Mouse (Mus musculus) layer of hippocampus, adult 9-10 months (tissue): ENCODE measurements around the gene Cacna1d.

Experiments
- DNase-seq: peaks from one replicate; pipeline ENCODE4 v3.0.0; 2022; ENCODE audit warnings: low spot score

Cacna1d gene

DNA sequence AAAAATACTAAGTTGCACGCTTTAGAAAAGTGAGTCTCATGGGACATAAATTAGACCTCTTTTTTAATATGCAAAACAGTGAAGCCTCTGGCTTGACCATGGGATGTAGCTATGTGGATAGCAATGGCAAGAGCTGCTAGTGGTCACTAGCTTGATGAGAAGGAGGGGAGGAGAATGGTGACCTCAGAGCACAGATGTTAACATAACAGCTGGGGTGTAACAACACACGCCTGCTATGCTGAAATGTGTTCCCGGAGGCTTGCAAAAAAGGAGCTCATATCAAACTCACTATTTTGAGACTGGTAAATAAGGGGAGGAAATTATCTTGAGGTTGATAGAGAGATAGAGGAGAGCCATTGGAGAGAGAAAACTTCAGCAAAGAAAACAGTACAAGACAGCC lies 32.4 kb downstream of the Cacna1d start:
- DNase-seq = no peak

DNA sequence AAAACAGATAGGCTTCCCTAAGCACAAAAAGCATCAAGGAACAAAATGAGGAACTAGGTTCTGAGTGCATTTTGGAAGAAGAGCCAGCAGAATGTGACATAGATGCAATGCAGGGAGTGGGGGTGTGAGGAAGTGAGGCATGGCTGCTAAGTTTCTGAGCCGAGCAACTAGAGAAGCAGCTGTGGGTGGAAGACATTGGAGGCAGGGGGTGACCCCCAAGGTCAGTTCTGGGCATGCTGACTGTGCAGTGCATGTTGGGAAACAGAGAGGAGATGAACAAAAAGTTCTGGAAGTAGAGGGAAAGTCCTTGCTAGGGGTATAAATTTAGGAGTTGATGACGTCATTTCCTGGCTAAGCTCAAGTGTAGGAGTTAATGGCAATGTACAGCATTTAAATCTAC lies 33.4 kb downstream of the Cacna1d start:
- no peak for DNase-seq

DNA sequence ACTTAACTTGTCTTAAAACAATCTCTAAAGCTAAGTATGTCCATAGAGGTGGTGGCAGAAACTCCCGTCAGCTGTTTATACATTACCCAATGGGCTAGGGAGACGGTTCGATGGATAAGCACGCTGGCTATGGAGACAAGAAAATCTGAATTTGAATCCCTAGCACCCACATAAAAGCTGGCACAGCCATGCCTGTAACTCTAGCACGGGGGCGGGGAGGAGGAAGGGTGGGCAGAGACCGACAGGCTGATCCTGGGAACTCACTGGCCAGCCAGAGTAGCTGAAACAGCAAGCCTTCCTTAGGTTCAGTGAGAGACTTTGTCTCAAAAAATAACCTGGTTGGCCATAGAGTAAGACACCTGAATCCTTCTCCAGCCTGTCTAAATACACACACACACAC lies 33.8 kb downstream of the Cacna1d start:
- no peak for DNase-seq

DNA sequence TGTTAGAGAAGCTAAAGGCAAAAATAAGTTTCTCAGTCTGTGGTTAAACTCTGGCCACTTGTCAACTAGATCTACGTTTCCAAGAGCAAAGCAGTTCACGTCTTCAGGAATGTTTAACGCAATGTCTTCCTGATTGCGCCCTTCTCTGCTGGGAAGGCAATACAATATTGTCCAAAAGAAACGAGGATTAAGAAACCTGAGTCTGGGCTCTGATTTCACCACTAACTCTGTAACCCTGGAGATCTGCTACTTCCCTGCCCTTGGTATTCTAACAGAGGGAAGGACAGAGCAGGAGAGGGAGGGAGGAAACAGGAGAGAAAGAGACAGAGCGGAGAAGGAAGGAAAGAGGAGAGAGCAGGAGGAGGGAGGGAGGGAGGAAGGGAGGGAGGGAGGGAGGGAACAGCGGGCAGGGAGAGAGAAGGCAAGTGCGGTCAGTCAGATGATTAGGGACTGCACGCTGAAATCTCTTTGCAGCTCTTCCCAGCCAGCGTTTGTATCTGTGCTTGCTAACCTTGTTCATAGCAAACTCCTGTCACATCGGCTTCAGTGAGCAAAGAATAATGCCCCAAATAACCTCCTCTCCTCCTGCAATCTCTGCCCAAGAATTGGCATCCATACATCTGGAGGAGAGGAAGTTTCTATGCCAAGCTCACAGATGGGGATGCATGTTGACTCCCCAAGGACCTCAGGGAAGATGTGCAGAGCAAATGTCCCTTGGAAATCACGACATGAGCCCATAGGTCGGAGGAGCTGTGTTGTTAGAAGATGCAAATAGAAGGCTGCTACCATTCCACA lies 35.3 kb downstream of the Cacna1d start:
- DNase-seq = no peak

DNA sequence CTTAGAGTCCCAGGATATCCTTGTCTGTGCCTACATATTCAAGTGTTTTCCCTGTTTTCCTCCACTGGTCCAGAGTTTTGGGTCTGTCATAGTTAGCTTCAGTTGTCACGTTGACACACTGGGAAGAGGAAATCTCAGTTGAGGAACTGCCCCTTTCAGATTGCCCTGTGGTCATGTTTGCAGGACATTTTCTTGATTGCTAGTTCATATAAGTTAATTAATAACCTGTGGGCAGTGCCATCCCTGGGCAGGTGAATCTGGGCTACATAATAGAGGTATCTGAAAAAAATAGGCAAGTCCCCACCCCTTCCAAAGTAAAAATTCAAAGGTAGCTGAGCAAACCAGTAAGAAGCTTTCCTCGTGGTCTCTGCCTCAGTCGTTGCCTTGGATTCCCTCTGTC lies 51.3 kb downstream of the Cacna1d start:
- no peak for DNase-seq

DNA sequence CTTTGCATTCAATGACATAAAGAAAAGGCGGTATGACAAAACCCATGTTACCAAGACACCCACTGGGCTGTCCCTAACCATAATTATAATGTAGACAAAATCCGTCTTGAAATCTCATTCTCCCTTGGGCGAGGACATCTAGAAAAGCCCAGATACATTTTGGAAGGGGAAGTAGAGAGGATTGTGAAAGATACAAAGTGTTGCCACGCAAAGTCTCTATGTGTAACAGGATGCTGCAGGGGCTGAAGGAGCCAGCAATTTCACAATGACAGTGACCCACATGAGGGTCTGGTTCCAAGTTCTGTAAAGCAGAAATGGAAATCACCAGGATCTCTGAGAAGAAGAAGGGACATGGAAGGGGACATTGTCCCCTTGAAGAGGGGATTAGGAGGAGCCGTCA lies 55.9 kb downstream of the Cacna1d start:
- DNase-seq = no peak

DNA sequence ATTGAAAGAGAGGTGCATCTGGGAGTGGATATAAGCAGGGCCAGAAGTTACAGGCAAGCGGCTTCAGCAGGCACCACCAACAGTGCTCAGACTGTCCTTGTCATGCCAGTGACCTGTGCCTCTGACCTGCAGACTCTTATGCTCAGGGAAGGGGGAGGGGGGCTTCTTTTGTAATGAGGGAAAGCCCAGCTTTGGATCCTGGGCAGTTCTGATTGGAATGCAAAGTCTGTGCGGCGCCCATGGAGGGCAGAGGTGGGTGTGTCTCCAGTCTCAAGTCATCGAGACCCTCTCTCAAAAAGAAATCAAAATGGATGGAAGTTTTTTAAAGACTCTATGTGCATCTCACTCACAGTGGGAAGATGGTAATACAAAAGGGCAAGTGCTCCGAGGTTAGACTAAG lies 60.8 kb downstream of the Cacna1d start:
- no peak for DNase-seq

DNA sequence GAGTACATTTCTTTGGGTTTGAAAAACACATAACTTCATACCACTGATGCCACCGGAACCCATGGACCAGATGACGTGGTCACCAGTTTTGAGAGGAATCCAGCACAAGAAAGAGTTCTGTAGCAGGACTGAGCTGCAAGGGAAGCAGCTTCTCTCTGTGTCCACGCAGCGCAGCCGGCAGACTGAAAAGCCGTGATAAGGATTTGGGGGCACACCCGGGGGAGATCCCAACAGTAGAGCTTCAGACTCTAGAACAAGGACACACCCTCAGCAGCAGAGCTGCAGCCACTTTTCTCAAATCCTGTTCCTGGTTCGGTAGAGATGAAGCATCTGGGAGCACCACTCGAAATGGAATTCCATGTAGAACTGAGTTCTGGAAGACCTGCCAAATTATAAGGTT lies 61.2 kb downstream of the Cacna1d start:
- DNase-seq = no peak

DNA sequence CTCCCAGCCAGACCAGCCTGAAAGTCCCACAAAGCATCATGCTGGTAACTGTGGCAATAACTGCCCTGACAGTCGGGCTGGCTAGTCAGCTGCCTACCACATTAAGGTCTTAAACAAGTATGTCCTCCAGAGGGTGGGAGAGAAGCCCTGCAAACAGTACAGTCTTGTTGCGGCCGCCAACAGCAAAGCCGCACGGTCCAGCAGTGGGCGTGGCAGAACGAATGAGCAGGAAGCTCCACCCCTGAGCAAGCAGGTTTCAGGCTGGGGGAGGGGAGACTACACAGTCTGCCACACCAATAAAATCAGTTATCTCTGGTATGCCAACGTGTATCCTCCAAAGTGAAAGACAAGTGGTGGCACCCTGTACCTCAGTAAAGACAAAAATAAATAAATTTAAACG lies 61.6 kb downstream of the Cacna1d start:
- DNase-seq = no peak

DNA sequence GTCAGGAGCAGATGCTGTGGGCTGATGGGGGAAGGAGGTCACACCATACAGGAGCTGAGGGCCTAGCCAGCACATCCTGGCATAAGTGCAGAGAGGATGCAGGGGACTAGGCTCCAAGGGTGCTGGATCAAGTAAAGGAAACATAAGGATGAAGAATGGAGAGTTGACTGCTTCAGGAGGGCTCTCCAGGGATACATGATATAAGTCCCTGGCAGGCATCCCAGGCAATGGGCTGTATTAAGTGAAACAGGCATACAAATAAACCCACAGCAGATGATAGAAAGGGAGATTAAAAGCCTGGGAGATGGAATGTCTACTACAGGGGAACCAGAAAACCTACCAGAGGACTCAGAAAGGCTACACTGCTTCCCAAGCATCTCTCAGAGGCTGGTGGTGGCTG lies 62.5 kb downstream of the Cacna1d start:
- no peak for DNase-seq

DNA sequence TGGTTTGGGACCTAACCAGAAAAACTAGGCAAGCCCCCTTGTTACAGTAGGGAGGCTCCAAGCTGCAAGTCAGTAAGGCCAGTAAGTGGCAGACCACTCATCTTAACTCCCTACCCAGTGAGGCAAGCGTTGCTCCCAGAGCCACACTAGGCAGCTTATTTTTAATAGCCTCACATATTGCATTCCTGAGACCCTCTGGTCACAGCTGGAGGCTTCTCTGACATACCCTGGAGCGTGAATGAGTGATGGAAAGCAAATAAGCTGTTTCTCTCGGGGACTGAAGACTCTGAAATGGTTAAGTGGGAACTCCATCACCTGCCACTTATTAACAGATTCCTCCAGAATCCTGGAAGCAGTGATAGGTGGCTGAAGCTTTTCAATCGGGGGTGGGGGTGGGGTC lies 65.4 kb downstream of the Cacna1d start:
- DNase-seq = no peak

DNA sequence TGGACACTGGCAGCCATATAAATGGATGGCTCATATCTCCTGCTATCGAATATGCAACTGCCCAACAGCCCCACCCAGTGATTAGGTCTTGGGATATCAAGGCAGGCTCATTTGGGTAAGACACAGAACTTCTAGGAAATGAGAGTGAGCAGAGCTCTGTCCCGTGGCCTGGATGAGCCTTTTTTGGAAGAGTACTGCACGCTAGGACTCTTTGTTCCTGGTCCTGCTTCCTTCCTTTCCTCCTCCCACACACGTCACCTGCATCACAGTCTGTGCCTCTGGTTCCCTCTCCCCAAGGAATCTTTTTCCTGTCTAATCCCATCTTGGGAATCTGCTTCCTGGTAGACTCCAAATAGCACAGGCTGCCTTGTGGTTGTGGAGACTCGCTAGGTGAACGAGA lies 66.1 kb downstream of the Cacna1d start:
- no peak for DNase-seq

DNA sequence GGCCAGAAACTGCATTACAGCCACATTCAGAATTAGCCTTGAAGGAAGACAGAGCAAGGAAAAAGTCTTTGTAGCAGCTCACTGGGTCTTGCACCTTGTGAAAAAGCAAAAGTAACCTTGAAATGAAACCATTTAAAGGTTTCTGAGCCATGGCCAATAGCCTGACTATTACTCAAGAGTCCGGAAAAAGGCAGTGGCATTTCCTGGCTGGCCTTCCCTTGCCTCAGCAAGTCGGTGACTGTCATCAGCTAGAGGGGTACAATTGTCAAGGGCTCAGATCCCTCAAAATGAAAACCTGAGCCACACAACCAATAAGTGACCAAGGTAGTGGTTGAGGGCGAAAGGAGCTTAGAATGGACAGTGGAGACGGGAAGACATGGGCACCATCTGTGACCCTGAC lies 66.6 kb downstream of the Cacna1d start:
- DNase-seq = no peak

DNA sequence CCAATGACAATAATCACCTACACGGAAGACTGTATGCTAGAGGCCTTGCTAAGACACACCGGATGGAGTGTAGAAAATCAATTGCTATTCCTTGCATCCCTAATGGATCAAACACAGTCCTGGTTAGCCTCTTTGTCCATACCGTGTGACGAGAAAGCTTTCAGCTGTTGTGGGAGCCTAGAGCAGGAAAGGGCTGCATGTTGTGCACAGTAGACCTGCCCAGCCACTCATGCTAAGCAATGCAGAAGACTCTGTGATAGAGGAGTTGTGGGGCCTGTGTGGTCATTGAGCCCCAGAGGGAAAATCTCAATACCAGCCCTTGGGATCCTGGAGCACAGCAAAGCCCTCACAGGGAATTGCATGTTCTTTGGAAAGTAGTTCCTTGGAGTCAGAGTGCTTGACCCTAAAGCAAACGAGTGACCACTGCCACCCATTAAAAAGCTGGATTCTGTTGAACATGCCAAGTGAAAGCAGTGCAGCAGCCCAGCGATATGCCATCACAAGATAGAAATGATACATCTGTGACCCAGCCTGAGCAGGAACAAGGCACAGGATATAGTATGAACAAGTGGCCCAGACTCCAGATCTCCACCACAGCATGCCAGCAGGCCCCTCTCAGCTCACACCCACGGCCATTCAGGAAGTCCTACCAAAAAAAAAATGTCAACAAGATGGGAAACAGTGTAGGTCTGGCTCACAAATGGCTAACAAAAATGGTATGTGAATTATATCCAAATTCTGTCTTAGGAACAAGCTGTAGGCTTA lies 68.7 kb downstream of the Cacna1d start:
- DNase-seq = no peak

DNA sequence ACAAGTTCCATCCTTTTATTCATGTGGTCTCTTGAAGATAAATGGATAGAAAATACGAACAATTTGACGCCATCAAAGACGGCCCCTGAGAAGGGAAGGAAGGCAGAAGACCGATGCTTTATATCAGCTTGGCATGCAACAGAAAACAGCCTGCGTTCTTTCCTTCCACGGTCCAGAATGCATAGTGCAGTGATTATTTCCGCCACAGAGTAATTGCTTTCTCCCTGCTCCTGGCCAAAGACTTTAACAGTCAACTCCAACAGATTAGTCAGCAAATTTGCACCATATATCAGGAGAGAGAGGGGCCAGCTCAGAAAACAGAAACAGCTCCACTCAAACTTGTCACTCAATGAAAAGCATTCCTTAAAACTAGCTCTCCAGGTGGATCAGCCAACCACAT lies 71.8 kb downstream of the Cacna1d start:
- DNase-seq = no peak

DNA sequence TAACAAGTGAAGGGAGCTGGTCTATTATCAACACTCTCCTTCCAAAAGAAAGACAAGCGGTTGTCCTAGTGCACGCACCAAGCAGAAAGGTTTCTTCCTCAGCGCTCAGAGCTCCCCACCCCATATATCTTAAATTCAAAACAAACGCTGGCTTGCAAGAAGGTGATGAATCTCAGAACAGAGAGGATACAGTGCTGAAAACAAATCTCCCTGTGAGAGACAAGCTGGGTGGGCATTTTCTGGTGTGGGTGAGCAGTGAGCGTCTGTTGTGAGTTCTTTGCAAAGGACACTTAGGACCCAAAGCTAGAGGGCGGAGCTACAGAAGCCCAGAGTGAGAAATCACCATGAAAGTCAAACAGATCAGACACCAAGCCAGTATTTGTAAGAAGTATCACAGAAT lies 72.2 kb downstream of the Cacna1d start:
- no peak for DNase-seq

DNA sequence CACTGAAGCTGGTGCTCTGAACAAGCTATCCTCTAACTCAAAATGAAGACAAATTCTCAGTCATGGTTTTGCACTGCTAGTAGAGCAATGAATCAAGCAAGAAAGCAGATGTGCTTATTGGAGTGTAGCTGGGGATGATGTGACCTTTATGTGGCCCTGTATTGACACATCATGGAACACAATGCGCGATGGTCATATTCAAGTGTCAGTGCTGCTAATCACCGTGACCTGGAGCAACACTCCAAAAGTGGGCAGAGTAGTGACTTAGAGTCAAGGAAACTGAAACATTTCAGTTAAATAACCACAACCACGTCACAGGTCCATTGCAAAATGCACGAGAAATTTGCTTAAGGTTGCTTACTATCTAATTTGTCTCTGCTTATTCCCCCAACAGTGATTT lies 75.4 kb downstream of the Cacna1d start:
- DNase-seq = no peak

DNA sequence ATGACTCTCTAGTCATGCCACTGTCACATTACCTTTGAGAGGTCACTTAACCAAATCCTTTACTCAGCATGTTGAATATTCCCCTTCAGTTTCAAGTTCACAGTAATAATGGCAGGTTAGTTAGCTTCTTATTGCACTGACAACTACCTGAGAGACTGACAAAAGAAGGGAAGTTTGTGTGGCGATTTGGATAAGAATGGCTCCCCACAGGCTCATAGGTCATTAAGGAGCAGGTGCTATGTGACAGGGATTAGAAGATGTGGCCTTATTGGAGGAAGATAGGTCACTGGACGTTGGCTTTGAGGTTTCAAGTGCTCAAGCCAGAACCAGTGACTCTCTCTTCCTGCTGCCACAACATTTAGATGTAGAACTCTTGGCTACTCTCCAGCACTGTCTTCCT lies 77.1 kb downstream of the Cacna1d start:
- DNase-seq = no peak

DNA sequence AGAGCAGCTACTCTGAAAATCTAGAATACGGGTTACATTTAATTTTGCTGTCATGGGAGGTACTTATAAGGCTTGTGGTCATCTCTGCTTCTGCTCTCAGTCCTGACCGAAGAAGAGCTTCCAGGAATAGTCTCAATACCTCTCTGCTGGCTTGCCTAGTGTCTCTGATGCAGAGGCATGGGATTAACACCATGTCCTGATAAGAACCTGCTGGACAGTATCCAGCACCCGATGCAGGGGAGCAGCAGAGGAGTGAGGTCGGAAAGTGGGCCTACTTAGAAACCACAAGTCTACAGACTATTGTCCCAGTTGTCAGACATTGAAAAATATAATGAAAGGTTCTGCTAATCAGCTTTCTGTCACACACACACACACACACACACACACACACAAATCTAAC lies 81.9 kb downstream of the Cacna1d start:
- no peak for DNase-seq

DNA sequence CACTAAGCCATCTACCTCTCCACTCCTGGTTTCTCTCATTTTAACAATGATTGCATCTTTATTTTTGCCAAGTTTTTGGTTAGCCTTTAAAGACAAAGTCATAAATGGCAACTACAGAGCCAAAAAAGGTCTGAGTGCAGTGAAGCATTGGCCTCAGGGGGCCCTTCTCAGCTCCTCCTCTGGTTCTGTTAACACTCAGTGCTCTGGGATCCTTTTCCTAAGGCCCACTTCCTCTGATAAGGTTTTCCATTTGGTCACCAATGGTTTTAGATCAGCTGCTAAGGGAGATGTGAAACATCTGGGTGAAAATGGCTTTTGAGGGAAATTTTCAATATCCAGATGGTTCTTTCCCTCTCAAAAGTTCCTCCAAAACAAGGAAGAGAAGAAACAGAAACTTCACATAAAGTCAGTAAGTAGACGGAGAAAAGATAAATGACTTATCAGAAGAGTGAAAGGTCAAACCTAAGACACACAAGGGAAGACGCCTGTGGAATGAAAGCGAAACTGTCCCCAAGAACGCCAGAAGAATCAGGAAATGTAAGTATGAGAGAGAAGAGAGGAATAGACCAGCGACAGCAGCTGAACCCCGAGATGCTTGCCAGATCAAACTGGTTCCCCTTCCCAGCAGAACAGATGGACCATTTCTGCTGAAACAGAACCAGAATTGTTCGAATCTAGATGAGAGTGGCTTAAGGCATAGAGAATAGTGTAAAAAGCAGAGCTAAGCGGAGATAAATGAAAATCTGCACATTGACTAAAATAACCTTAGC lies 85.6 kb downstream of the Cacna1d start:
- DNase-seq = no peak

DNA sequence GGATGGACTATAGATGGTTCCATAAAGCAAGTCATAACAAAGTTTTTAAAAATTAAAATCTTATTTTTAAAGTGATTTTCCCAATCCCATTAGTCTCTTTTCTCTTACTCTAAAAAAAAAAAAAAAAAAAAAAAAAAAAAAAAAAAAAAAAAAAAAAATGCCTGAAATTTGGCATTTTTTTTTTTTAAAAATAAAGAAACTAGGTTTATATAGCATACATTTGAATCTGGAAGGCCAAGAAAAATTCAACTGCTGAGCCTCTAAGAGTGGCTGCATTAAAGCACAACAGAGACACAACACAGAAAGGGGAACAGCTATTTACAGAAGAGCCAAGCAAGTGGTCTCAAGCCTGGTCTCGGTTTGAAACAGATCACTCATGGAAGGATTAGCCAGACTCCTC lies 112.9 kb downstream of the Cacna1d start:
- DNase-seq = no peak

DNA sequence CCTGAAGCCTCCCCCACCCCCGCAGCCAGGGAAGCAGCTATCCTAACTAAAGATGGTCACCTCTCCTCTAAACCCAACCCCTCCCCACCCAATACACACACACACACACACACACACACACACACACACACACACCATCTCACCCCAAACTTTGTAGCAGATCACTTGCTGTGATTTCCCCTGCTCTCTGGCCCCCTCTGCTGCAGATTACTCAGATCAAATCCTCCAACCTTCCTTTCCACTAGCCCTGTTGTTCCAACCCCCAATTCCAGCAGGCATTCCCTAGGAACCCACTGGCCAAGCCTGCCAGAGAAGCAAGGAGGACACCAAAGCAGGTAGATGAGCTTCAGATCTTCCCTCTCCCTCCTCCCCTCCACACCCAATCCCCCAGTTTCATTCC lies 118.4 kb downstream of the Cacna1d start:
- no peak for DNase-seq

DNA sequence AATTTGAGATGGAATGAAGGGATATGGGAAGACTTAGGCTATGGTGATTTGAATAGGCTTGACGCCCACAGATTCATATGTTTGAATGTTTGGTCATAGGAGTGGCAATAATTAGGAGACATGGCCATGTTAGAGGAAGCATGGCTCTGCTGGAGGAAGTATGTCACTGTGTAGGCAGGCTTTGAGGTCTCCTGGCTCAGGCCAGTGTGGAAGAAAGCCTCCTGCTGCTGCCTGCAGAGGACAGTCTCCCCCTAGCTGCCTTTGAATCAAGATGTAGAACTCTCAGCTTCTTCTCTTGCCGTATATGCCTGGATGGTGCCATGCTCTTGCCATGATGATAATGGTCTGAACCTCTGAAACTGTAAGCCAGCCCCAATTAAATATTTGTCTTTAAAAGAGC lies 120.2 kb downstream of the Cacna1d start:
- no peak for DNase-seq
